Mouse (Mus musculus) olfactory bulb, adult 2 months (tissue): Measurements from ENCODE around the gene Mospd3. TPM values are rescaled to one million over a fixed set of nuclear protein-coding genes. Genes with fewer than 3 reads are reported as not detected.
A peak's percentile ranks its signal among the peaks of the same experiment; 100 is the strongest.

ENCODE experiments used
- H3K27ac ChIP-seq: fragments of 200-500 bp; 2 replicates; pipeline ENCODE4 v1.5.1; 2012; ENCODE audit warnings: low read depth, low read length; ENCODE audit not compliant: insufficient read depth
- H3K4me1 ChIP-seq: fragments of 200-500 bp; 2 replicates; pipeline ENCODE4 v1.6.1; 2012; ENCODE audit warnings: low read length; ENCODE audit not compliant: control insufficient read depth, insufficient read depth
- H3K4me3 ChIP-seq: fragments of 200-500 bp; 2 replicates; pipeline ENCODE4 v1.5.1; 2012; ENCODE audit warnings: mild to moderate bottlenecking, low read depth, low read length, moderate library complexity; ENCODE audit not compliant: insufficient read depth
- CTCF ChIP-seq: fragments of 200-500 bp; IDR thresholded peaks from 2 replicates; pipeline ENCODE4 v1.5.1; 2012; ENCODE audit warnings: low read depth, mild to moderate bottlenecking, low read length, moderate library complexity; ENCODE audit not compliant: insufficient read depth
- POLR2A ChIP-seq: fragments of 200-500 bp; IDR thresholded peaks from 2 replicates; pipeline ENCODE4 v1.6.1; 2012; ENCODE audit warnings: mild to moderate bottlenecking, low read depth, low read length, moderate library complexity; ENCODE audit not compliant: insufficient read depth
- WGBS: fragments of 180-500 bp; shearing (Covaris S2); methylation state at CpG from one replicate; pipeline ENCODE4 v1.1.7; 2018; 5-methylcytosine and 5-hydroxymethylcytosine counted together
- polyA plus RNA-seq: library from polyadenylated mRNA; stranded (reverse); fragments of >200 nt; gene quantifications from 2 replicates; pipeline ENCODE4 v1.2.4, GENCODE M21; 2012; ENCODE audit warnings: low replicate concordance; ENCODE audit not compliant: missing spikeins, insufficient read depth, insufficient read length

Gene Mospd3
- polyA plus RNA-seq, 1 experiment = not detected

DNA sequence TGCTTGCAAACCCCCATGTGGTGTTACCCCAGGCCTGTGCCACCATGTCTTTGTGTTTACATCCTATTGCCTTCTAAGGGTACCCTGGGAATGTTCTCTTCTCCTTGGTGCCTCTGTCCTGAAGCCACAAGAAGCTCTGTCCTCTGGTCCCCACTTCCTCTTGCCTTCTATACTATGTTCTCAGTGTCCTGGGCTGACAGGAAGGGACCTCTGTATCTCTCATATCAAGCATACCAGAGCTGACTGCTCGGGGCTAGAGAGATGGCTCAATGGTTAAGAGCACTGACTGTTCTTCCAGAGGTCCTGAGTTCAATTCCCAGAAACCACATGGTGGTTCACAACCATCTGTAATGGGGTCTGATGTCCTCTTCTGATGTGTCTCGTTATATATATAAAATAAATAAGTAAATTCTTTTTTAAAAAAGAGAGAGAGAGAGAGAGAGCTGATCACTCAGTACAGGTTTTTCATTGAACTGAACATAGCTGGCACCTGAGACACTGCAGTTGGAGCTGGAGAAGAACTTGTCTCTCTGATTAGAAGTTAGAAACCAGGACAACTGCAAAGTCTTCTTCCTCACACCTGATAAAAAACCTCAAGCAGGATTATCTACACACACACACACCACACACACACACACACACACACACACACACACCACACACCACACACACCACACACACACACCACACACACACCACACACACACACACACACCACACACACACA, 2.6 kb downstream of the Mospd3 start:
- no peak for TF ChIP-seq POLR2A
- TF ChIP-seq CTCF = no peak
- no peak overlapping the region for H3K27ac ChIP-seq
- WGBS = 84% methylated on average over 2 of the region's 2 CpGs
- H3K4me1 ChIP-seq = peaks cover 9% of the 10 kb centered on the region
- H3K4me3 ChIP-seq = no peak overlapping the region

DNA sequence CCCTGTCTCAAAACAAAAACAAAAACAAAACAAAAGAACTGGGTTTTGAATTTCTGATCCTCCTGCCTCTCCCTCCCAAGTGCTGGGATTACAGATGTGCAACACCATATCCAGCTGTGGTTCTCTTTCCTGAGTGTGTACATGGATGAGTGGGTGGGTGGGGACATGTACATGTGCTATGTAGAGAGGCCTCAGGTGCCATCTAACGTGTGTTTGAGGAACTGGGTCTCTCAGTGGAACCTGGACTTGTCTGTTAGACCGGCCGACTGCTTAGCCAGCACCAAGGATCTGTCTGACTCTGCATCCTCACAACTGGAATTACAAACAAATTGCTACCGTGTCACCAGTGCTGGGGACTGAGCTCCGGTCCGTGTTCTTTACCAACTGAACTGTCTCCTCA, 3.2 kb downstream of the Mospd3 start:
- WGBS = 96% methylated on average over 6 of the region's 6 CpGs
- peaks cover 9% of the 10 kb centered on the region for H3K4me1 ChIP-seq
- H3K4me3 ChIP-seq = no peak overlapping the region
- TF ChIP-seq POLR2A (no peak), CTCF (no peak)
- no peak overlapping the region for H3K27ac ChIP-seq

DNA sequence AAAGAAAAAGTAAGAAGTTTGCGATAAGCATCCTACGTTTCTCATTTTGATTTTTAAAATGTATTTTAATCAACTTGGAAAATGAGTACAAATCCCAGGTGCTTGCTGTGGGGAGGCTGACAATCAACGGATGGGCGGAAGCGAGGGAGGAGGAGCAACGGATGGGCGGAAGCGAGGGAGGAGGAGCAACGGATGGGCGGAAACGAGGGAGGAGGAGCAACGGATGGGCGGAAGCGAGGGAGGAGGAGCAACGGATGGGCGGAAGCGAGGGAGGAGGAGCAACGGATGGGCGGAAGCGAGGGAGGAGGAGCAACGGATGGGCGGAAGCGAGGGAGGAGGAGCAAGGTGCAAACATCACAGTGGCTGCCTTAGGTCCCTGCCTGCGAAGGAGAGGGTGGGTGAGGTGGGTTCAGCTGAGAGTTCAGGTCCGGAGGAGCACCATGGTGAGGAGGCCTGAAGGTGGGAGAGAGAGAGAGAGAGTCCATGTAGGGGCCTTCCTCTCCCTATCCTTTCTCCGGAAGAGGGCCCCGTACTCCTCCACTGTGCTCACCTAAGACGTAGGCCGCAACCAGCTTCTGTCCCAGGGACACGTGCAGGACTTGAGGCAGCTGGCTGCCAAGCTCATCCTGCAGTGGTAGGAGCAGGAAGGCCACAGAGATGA, 4.1 kb downstream of the Mospd3 start:
- H3K27ac ChIP-seq = no peak overlapping the region
- H3K4me3 ChIP-seq = no peak overlapping the region
- 47% methylated on average over 30 of the region's 30 CpGs for WGBS
- H3K4me1 ChIP-seq = peaks cover 9% of the 10 kb centered on the region
- TF ChIP-seq POLR2A (no peak), CTCF (no peak)

GRCm38 (mm10) chr5:137595921-137596320, 4.9 kb downstream of the Mospd3 start:
- H3K4me3 ChIP-seq = no peak overlapping the region
- 71% methylated on average over 7 of the region's 7 CpGs for WGBS
- no peak overlapping the region for H3K27ac ChIP-seq
- no peak for TF ChIP-seq CTCF
- no peak for TF ChIP-seq POLR2A
- peaks cover 9% of the 10 kb centered on the region for H3K4me1 ChIP-seq

- Histone ChIP-seq H3K4me3 (no peak overlapping the region), H3K27ac (no peak overlapping the region), H3K4me1 (no peaks in the 10 kb centered on the region)
- WGBS = 78% methylated on average over 5 of the region's 5 CpGs
- TF ChIP-seq CTCF (no peak), POLR2A (no peak)
Observed at GRCm38 (mm10) chr5:137590507-137590906, 10.4 kb downstream of the Mospd3 start.

DNA sequence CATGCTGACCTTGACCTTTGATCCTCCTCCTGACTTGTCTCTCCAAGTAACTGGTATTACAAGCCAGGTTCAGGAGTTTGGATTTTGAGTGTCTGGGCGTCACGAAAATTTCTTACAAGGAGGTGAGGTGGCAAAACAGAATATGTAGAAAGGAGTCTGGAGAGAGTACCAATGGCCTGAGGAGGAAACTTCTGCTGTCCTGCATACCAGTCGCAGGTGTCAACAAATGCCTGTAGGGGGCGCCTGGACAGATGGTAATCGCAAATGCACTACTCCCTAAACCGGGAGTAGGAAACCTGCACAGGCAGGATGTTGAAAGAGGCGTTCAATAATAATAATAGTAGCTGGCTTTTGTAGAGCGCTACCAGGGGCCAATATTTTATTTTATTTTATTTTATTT, 15.9 kb downstream of the Mospd3 start:
- Histone ChIP-seq H3K4me1 (peaks cover 11% of the 10 kb centered on the region), H3K27ac (no peak overlapping the region), H3K4me3 (no peak overlapping the region)
- 32% methylated on average over 8 of the region's 8 CpGs for WGBS
- no peak for TF ChIP-seq CTCF
- no peak for TF ChIP-seq POLR2A

GRCm38 (mm10) chr5:137583670-137584169, 17.1 kb downstream of the Mospd3 start:
- peak; percentile 27; the same call in 1 of the 2 replicates for TF ChIP-seq POLR2A
- no peak for TF ChIP-seq CTCF
- H3K27ac ChIP-seq = peak overlapping the region; percentile 48
- WGBS = 16% methylated on average over 27 of the region's 27 CpGs

GRCm38 (mm10) chr5:137582702-137583101, 18.2 kb downstream of the Mospd3 start:
- Histone ChIP-seq H3K4me1 (peaks cover 11% of the 10 kb centered on the region), H3K27ac (no peak overlapping the region), H3K4me3 (peak overlapping the region; percentile 42; the same call in 1 of the 2 replicates)
- TF ChIP-seq CTCF = no peak
- no peak for TF ChIP-seq POLR2A
- WGBS = 59% methylated on average over 8 of the region's 8 CpGs

More at GRCm38 (mm10) chr5:137583670-137584169, 17.1 kb downstream of the Mospd3 start:
- Histone ChIP-seq H3K4me1 (peaks cover 11% of the 10 kb centered on the region), H3K4me3 (peak overlapping the region; percentile 42)

DNA sequence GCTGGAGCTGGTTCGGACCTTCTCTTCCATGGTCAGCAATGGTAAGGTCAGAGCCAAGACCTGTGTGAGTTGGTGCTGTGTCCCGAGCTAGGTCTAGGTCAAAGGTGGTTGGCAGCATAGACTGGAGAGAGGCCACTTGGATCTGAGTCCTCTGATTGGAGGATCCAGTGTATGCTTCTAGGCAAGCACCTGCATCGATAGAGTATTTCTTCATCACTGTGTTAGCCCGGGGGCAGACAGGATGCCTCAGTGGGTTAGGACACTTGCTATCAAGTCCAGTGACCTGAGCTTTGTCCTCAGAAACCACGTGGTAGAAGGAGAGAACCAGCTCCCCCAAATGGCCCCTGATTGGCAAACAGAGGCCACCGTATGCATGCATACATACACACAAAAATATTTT, 20.6 kb downstream of the Mospd3 start:
- TF ChIP-seq CTCF (no peak), POLR2A (no peak)
- Histone ChIP-seq H3K4me3 (no peak overlapping the region), H3K27ac (no peak overlapping the region), H3K4me1 (peaks cover 11% of the 10 kb centered on the region)
- 89% methylated on average over 6 of the region's 6 CpGs for WGBS
